Mouse (Mus musculus): Measurements from ENCODE around the gene Rtkn2. TPM values are rescaled to one million over a fixed set of nuclear protein-coding genes. Genes with fewer than 3 reads are reported as not detected.

Rtkn2 gene
- total RNA-seq, 2 experiments from 2014 or later = 0.45 to 1.1 TPM

GRCm38 (mm10) chr10:68035707-68036367, 56.5 kb downstream of the Rtkn2 start:
- DNase-seq = no peak

GRCm38 (mm10) chr10:68036368-68036980, 57.1 kb downstream of the Rtkn2 start:
- intact Hi-C loops (cut with DNase I) = no loop called here
- no peak for DNase-seq

More at GRCm38 (mm10) chr10:68035707-68036367, 56.5 kb downstream of the Rtkn2 start:
- intact Hi-C loops (cut with DNase I) = no loop called here

- intact Hi-C loops (cut with DNase I) = no loop called here
- no peak for DNase-seq
Observed at GRCm38 (mm10) chr10:68038997-68039624, 59.7 kb downstream of the Rtkn2 start.

- intact Hi-C loops (cut with DNase I) = no loop called here
- DNase-seq = no peak
Observed at GRCm38 (mm10) chr10:68039641-68040205, 60.4 kb downstream of the Rtkn2 start.

- intact Hi-C loops (cut with DNase I) = no loop called here
Observed at GRCm38 (mm10) chr10:68040394-68040793, 61.0 kb downstream of the Rtkn2 start.

GRCm38 (mm10) chr10:68043973-68044372, 64.6 kb downstream of the Rtkn2 start:
- DNase-seq = no peak
- intact Hi-C loops (cut with DNase I) = no loop called here

More at GRCm38 (mm10) chr10:68040394-68040793, 61.0 kb downstream of the Rtkn2 start:
- DNase-seq = no peak

- intact Hi-C loops (cut with DNase I) = no loop called here
- no peak for DNase-seq
Observed at GRCm38 (mm10) chr10:68044864-68045263, 65.5 kb downstream of the Rtkn2 start.

- no peak for DNase-seq
- intact Hi-C loops (cut with DNase I) = no loop called here
Observed at GRCm38 (mm10) chr10:68048641-68049305, 69.4 kb downstream of the Rtkn2 start.

- no peak for DNase-seq
- intact Hi-C loops (cut with DNase I) = no loop called here
Observed at GRCm38 (mm10) chr10:68050882-68051281, 71.5 kb downstream of the Rtkn2 start.

GRCm38 (mm10) chr10:68051316-68051933, 72.1 kb downstream of the Rtkn2 start:
- intact Hi-C loops (cut with DNase I) = no loop called here
- DNase-seq = no peak

GRCm38 (mm10) chr10:68052307-68052706, 72.9 kb downstream of the Rtkn2 start:
- intact Hi-C loops (cut with DNase I) = no loop called here
- DNase-seq = no peak

- intact Hi-C loops (cut with DNase I) = no loop called here
- no peak for DNase-seq
Observed at GRCm38 (mm10) chr10:68054131-68054530, 74.8 kb downstream of the Rtkn2 start.

- intact Hi-C loops (cut with DNase I) = no loop called here
- DNase-seq = no peak
Observed at GRCm38 (mm10) chr10:68054706-68055105, 75.3 kb downstream of the Rtkn2 start.

- intact Hi-C loops (cut with DNase I) = no loop called here
Observed at GRCm38 (mm10) chr10:68057841-68058240, 78.5 kb downstream of the Rtkn2 start.

GRCm38 (mm10) chr10:68058378-68058777, 79.0 kb downstream of the Rtkn2 start:
- DNase-seq = no peak
- intact Hi-C loops (cut with DNase I) = no loop called here

More at GRCm38 (mm10) chr10:68057841-68058240, 78.5 kb downstream of the Rtkn2 start:
- DNase-seq = no peak

GRCm38 (mm10) chr10:68060590-68061248, 81.3 kb downstream of the Rtkn2 start:
- peak; percentile 42 to 53 for DNase-seq
- intact Hi-C loops (cut with DNase I) = no loop called here

GRCm38 (mm10) chr10:68061249-68061615, 81.9 kb downstream of the Rtkn2 start:
- intact Hi-C loops (cut with DNase I) = no loop called here
- DNase-seq = no peak

- intact Hi-C loops (cut with DNase I) = no loop called here
- no peak for DNase-seq
Observed at GRCm38 (mm10) chr10:68063806-68064545, 84.6 kb downstream of the Rtkn2 start.

- intact Hi-C loops (cut with DNase I) = no loop called here
Observed at GRCm38 (mm10) chr10:68064571-68064970, 85.2 kb downstream of the Rtkn2 start.

More at GRCm38 (mm10) chr10:68064571-68064970, 85.2 kb downstream of the Rtkn2 start:
- no peak for DNase-seq

Measured in heart, postnatal 14 days (tissue).